Mouse (Mus musculus) hindbrain, embryonic 12.5 days (tissue): ENCODE data around the gene 4933430I17Rik. TPM values are rescaled to one million over a fixed set of nuclear protein-coding genes. Genes with fewer than 3 reads are reported as not detected.
A peak's percentile ranks its signal among the peaks of the same experiment; 100 is the strongest.
"Not testable (repeated sequence)": the region's sequence is repeated elsewhere in the genome, so short reads cannot be mapped to it uniquely, and the experiment has no call there.

ENCODE experiments used
- ATAC-seq: fragments of 200-750 bp; cut with Nextera tagmentation; 2 replicates; pipeline ENCODE4 v1.8.0; 2017; ENCODE audit warnings: moderate TSS enrichment; ENCODE audit not compliant: low FRiP score
- H3K27ac ChIP-seq: fragments of 300-500 bp; sonication (generic); 2 replicates; pipeline ENCODE4 v1.5.1; 2016; ENCODE audit warnings: mild to moderate bottlenecking
- H3K27me3 ChIP-seq: fragments of 300-500 bp; sonication (generic); 2 replicates; pipeline ENCODE4 v1.6.1; 2016; ENCODE audit warnings: mild to moderate bottlenecking
- H3K36me3 ChIP-seq: fragments of 300-500 bp; sonication (generic); 2 replicates; pipeline ENCODE4 v1.6.1; 2016; ENCODE audit warnings: mild to moderate bottlenecking
- H3K4me1 ChIP-seq: fragments of 300-500 bp; sonication (generic); 2 replicates; pipeline ENCODE4 v1.6.1; 2016
- H3K4me2 ChIP-seq: fragments of 300-500 bp; sonication (generic); replicated peaks from 2 replicates; pipeline ENCODE4 v1.6.1; 2016; ENCODE audit warnings: mild to moderate bottlenecking
- H3K4me3 ChIP-seq: fragments of 300-500 bp; sonication (generic); 2 replicates; pipeline ENCODE4 v1.5.1; 2016; ENCODE audit warnings: mild to moderate bottlenecking
- H3K9ac ChIP-seq: fragments of 300-500 bp; sonication (generic); 2 replicates; pipeline ENCODE4 v1.6.1; 2016; ENCODE audit warnings: mild to moderate bottlenecking, moderate library complexity
- H3K9me3 ChIP-seq: fragments of 300-500 bp; sonication (generic); replicated peaks from 2 replicates; pipeline ENCODE4 v1.6.1; 2016; ENCODE audit warnings: mild to moderate bottlenecking
- WGBS: fragments of 180-500 bp; shearing (Covaris S2); methylation state at CpG from one replicate; pipeline ENCODE4 v1.1.7; 2016; 5-methylcytosine and 5-hydroxymethylcytosine counted together
- polyA plus RNA-seq: library from polyadenylated mRNA; unstranded; fragments of >200 nt; fragmentation: Nextera tagmentation; extraction: Ambion mirVana; gene quantifications from 2 replicates; pipeline ENCODE4 v1.2.1, GENCODE M21; 2016

The 4933430I17Rik gene
- polyA plus RNA-seq, 1 experiment from 2014 or later, result 0.84 TPM

- not testable (repeated sequence) for H3K9ac ChIP-seq, H3K27me3 ChIP-seq, ATAC-seq, H3K27ac ChIP-seq, H3K36me3 ChIP-seq, H3K4me1 ChIP-seq, H3K4me2 ChIP-seq, H3K9me3 ChIP-seq, H3K4me3 ChIP-seq
- 90% methylated on average over 24 of the region's 24 CpGs for WGBS
Observed at GRCm38 (mm10) chr4:62593546-62594240, 68.5 kb downstream of the 4933430I17Rik start.

- 54% methylated on average over 5 of the region's 5 CpGs for WGBS
- Histone ChIP-seq H3K4me3 (no peak overlapping the region), H3K9ac (no peak overlapping the region), H3K4me1 (peaks cover 10% of the 10 kb centered on the region), H3K27me3 (no peaks in the 10 kb centered on the region), H3K9me3 (no peaks in the 10 kb centered on the region), H3K4me2 (no peak overlapping the region), H3K27ac (peak overlapping the region; percentile 30; the same call in 1 of the 2 replicates), H3K36me3 (no peaks in the 10 kb centered on the region)
- ATAC-seq, result 0 out of 2 replicates have a peak, but pooled peaks have one; percentile 48
Observed at GRCm38 (mm10) chr4:62594442-62594841, 69.3 kb downstream of the 4933430I17Rik start.

GRCm38 (mm10) chr4:62596051-62596450 is 70.9 kb downstream of the 4933430I17Rik start:
- Histone ChIP-seq H3K9ac (no peak overlapping the region), H3K9me3 (no peaks in the 10 kb centered on the region), H3K4me1 (peaks cover 10% of the 10 kb centered on the region), H3K27me3 (no peaks in the 10 kb centered on the region), H3K27ac (no peak overlapping the region), H3K36me3 (no peaks in the 10 kb centered on the region), H3K4me2 (no peak overlapping the region), H3K4me3 (no peak overlapping the region)
- 89% methylated on average over 5 of the region's 5 CpGs for WGBS
- no peak for ATAC-seq

Other genes with a start within 250 kb of the 4933430I17Rik start
- 25.9 and 26.4 TPM in 2 replicates for gene Fkbp15, start 164.8 kb upstream of the 4933430I17Rik start, polyA plus RNA-seq
- gene Slc31a1, start 164.6 kb upstream of the 4933430I17Rik start, polyA plus RNA-seq, result 45.2 and 48.5 TPM in 2 replicates
- 136 and 147 TPM in 2 replicates for gene Cdc26, start 116.7 kb upstream of the 4933430I17Rik start, polyA plus RNA-seq
- 20.8 and 21.2 TPM in 2 replicates for gene Prpf4, start 116.6 kb upstream of the 4933430I17Rik start, polyA plus RNA-seq
- not detected in 2 replicates for gene Rnf183, start 90.1 kb upstream of the 4933430I17Rik start, polyA plus RNA-seq
- gene Wdr31, start 54.5 kb upstream of the 4933430I17Rik start, polyA plus RNA-seq, result 8.2 and 9.0 TPM in 2 replicates
- 1.2 and 1.7 TPM in 2 replicates for gene Bspry, start 45.3 kb upstream of the 4933430I17Rik start, polyA plus RNA-seq
- gene Hdhd3, start 21.9 kb upstream of the 4933430I17Rik start, polyA plus RNA-seq, result 11.8 and 12.7 TPM in 2 replicates
- gene Alad, start 5.5 kb upstream of the 4933430I17Rik start, polyA plus RNA-seq, result 58.8 and 64.3 TPM in 2 replicates
- gene Pole3, start 301 bp upstream of the 4933430I17Rik start, polyA plus RNA-seq, result 80.2 and 84.7 TPM in 2 replicates
- 70.9 and 71.6 TPM in 2 replicates for gene Rgs3, start 34.5 kb downstream of the 4933430I17Rik start, polyA plus RNA-seq